Mouse (Mus musculus): Measurements from ENCODE around the gene Hoxd11. TPM values are rescaled to one million over a fixed set of nuclear protein-coding genes. Genes with fewer than 3 reads are reported as not detected.

The Hoxd11 gene
- polyA plus RNA-seq, 1 experiment from 2014 or later: 2.1 TPM

DNA sequence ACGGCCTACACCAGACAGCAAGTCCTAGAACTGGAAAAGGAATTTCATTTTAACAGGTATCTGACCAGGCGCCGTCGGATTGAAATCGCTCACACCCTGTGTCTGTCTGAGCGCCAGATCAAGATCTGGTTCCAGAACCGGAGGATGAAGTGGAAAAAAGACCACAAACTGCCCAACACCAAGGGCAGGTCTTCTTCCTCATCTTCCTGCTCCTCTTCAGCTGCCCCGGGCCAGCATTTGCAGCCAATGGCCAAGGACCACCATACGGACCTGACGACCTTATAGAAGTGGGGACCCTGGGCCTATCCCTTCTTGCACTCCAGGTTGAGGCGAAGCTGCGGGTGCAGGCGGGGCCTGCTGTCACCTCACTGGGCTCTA is 48.9 kb downstream of the Hoxd11 start:
- Histone ChIP-seq H3K4me1 (peaks cover 19% of the 10 kb centered on the region), H3K27ac (no peak overlapping the region), H3K9me3 (no peaks in the 10 kb centered on the region), H3K4me3 (no peak overlapping the region), H3K36me3 (no peaks in the 10 kb centered on the region), H3K27me3 (ENCODE audit: insufficient read depth, poor library complexity, severe bottlenecking) (peaks cover 100% of the 10 kb centered on the region)
- WGBS: 3% methylated on average over 13 of the region's 13 CpGs
- DNase-seq (ENCODE audit: low spot score): no peak

- H3K4me1 ChIP-seq: peaks cover 20% of the 10 kb centered on the region
- no peaks in the 10 kb centered on the region for H3K36me3 ChIP-seq
- H3K4me3 ChIP-seq: no peak overlapping the region
- peaks cover 100% of the 10 kb centered on the region for H3K27me3 ChIP-seq (ENCODE audit: insufficient read depth, poor library complexity, severe bottlenecking)
- no peaks in the 10 kb centered on the region for H3K9me3 ChIP-seq
- 11% methylated on average over 8 of the region's 8 CpGs for WGBS
- DNase-seq (ENCODE audit: low spot score): no peak
- H3K27ac ChIP-seq: no peak overlapping the region
Measured at GRCm38 (mm10) chr2:74730331-74730730, 51.0 kb downstream of the Hoxd11 start.

GRCm38 (mm10) chr2:74731055-74731454 is 51.7 kb downstream of the Hoxd11 start:
- H3K36me3 ChIP-seq: no peaks in the 10 kb centered on the region
- peaks cover 100% of the 10 kb centered on the region for H3K27me3 ChIP-seq (ENCODE audit: insufficient read depth, poor library complexity, severe bottlenecking)
- no peaks in the 10 kb centered on the region for H3K9me3 ChIP-seq
- no peak overlapping the region for H3K27ac ChIP-seq
- peaks cover 27% of the 10 kb centered on the region for H3K4me1 ChIP-seq
- DNase-seq (ENCODE audit: low spot score): no peak
- no peak overlapping the region for H3K4me3 ChIP-seq

DNA sequence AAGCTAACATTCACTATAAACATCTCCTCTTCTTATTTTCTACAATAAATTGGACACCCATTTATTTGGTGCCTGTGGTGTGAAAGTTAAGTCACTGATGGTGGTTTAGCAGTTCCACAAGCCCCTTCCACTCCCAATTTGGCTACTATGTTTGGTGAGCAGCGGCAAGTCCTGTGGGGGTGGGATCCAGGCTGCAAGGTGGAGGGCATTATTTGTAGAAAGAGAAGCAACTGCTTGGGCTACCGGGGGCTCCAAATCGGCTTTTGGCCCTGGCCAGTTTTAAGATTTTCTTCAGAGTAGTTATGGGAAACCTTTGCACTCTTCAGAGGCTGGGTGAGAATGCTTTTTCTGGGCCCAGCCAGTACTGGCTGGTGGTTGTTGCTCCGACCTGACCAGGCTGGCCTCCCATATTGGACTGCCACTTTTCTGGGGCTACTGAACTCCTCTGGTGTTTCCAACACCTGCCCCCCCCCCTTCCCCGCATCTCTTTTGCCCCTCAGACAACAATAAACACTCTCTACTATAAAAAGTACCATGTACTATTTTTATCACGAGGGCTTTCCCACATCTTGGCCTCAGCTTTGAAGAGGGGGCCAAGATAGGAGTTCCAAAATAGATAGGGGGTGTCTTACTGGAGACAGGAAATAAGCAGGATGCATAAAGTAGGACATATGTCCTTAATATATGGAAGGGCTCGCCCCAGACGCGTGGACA is 52.6 kb downstream of the Hoxd11 start:
- 4% methylated on average over 9 of the region's 9 CpGs for WGBS
- Histone ChIP-seq H3K27me3 (ENCODE audit: insufficient read depth, poor library complexity, severe bottlenecking) (peaks cover 100% of the 10 kb centered on the region), H3K9me3 (no peaks in the 10 kb centered on the region), H3K36me3 (no peaks in the 10 kb centered on the region), H3K27ac (no peak overlapping the region), H3K4me1 (peaks cover 31% of the 10 kb centered on the region), H3K4me3 (peak overlapping the region; percentile 40; the same call in 1 of the 2 replicates)
- DNase-seq (ENCODE audit: low spot score): no peak

DNA sequence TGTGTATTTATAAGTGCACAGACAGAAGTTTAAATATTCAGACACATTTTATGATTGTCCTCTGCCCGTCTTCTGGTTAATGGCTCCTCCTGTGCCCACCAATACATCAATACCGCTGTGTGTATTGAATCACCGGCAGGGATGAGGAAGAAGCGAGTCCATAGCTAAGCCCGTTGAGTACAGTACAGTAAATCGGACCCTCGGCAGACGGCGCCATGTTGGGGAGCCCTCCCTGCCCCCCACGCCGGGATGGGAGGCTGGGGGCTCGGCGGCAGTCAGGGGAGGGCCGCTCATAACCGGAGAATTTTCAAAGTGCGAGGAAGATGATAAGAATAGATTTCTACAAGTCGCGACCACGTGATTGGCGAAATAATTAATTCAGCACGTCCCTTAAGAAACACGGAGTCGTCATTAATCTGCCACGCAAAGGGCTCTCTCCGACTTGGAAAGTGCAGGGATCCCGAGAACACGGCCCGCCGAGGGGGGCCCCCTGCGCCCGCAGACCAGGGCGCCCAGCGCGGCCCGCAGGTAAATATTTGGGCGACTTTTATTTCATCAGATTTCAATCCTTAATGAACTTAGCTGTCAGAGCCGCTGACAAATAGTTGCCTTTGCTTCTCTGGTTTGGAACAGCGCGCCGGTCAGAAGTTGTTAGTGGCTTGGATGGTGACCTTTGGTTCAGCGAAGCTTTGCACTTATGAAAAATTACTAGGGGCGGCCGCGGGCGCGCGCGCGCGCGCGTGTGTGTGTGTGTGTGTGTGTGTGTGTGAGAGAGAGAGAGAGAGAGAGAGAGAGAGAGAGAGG is 53.4 kb downstream of the Hoxd11 start:
- no peak for DNase-seq (ENCODE audit: low spot score)
- no peaks in the 10 kb centered on the region for H3K36me3 ChIP-seq
- H3K4me3 ChIP-seq: peak overlapping the region; percentile 40
- H3K27me3 ChIP-seq (ENCODE audit: insufficient read depth, poor library complexity, severe bottlenecking): peaks cover 100% of the 10 kb centered on the region
- no peak overlapping the region for H3K27ac ChIP-seq
- H3K9me3 ChIP-seq: no peaks in the 10 kb centered on the region
- peaks cover 26% of the 10 kb centered on the region for H3K4me1 ChIP-seq
- WGBS: under 1% methylated on average over 52 of the region's 52 CpGs

GRCm38 (mm10) chr2:74733317-74733661 is 53.9 kb downstream of the Hoxd11 start:
- no peaks in the 10 kb centered on the region for H3K36me3 ChIP-seq
- H3K4me3 ChIP-seq: peak overlapping the region; percentile 40
- no peak overlapping the region for H3K27ac ChIP-seq
- no peaks in the 10 kb centered on the region for H3K9me3 ChIP-seq
- H3K27me3 ChIP-seq (ENCODE audit: insufficient read depth, poor library complexity, severe bottlenecking): peaks cover 100% of the 10 kb centered on the region
- no peak for DNase-seq (ENCODE audit: low spot score)
- under 1% methylated on average over 16 of the region's 16 CpGs for WGBS
- H3K4me1 ChIP-seq: peaks cover 21% of the 10 kb centered on the region

DNA sequence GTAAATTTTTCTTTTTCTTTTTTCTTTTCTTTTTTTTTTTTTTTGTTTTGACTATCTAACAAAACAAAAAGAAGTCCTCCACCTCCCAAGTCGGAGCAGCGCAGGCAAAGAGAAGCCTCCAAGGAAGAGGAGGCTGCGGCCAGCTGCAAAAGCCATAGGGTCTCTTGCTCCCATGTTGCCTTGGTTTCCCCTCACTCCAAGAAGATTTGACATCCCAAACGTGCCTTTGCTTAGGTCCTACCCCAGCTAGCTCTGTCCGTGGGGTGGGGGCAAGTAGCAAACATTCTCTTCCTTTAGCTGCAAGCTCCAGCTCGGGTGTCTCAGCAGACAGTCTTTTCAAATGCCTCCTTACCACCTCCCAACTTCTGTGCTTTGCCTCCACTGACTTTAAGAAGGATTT is 54.4 kb downstream of the Hoxd11 start:
- no peak overlapping the region for H3K4me3 ChIP-seq
- peaks cover 100% of the 10 kb centered on the region for H3K27me3 ChIP-seq (ENCODE audit: insufficient read depth, poor library complexity, severe bottlenecking)
- DNase-seq (ENCODE audit: low spot score): no peak
- WGBS: 3% methylated on average over 6 of the region's 6 CpGs
- H3K9me3 ChIP-seq: no peaks in the 10 kb centered on the region
- H3K36me3 ChIP-seq: no peaks in the 10 kb centered on the region
- no peak overlapping the region for H3K27ac ChIP-seq
- H3K4me1 ChIP-seq: peaks cover 25% of the 10 kb centered on the region

GRCm38 (mm10) chr2:74734451-74734850 is 55.1 kb downstream of the Hoxd11 start:
- no peak for DNase-seq (ENCODE audit: low spot score)
- no peak overlapping the region for H3K4me3 ChIP-seq
- H3K27me3 ChIP-seq (ENCODE audit: insufficient read depth, poor library complexity, severe bottlenecking): peaks cover 100% of the 10 kb centered on the region
- H3K9me3 ChIP-seq: no peaks in the 10 kb centered on the region
- WGBS: under 1% methylated on average over 13 of the region's 13 CpGs
- H3K36me3 ChIP-seq: no peaks in the 10 kb centered on the region
- H3K4me1 ChIP-seq: peaks cover 25% of the 10 kb centered on the region
- H3K27ac ChIP-seq: no peak overlapping the region

DNA sequence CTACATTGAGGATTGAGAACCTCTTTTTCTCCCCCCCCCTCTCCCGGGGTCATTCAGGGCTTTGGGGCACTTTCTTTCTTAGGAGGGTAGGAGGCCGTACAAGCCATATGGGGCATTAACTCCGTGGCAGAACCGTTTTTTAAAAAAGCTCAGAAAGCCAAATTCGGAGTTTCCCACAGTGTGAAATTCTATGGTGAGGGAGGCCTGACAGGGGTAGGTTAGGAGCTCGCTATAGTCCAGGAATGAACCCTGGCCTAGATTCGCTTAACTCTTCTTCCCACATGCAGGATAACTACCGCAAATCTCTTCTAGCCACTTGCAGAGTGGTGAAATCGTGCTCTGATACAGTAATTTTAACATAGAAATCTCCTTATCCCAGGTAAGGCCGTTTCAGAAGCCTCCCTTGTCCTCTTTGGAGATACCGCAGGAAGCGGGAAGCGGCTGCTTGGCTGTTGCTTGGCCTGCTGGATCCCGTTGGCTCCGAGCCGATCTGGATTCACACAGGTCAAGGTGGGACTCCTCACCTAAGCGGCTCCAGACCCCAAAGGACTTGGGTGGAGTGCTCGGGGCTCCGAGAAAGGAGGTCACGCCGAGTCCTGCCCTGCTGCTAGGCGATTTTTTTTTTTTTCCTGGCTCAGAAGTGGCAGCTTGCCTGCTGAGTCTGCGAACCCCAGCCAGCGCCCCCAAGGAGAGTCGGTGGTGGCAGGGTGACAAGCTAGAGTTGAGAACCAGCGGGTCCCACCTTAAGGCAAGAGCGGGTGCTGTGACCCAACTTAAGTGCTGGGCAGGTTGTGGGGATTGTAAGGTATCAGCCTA is 55.8 kb downstream of the Hoxd11 start:
- Histone ChIP-seq H3K4me1 (peaks cover 26% of the 10 kb centered on the region), H3K36me3 (no peaks in the 10 kb centered on the region), H3K27me3 (ENCODE audit: insufficient read depth, poor library complexity, severe bottlenecking) (peaks cover 100% of the 10 kb centered on the region), H3K9me3 (no peaks in the 10 kb centered on the region), H3K4me3 (peak overlapping the region; percentile 45), H3K27ac (no peak overlapping the region)
- DNase-seq (ENCODE audit: low spot score): no peak
- under 1% methylated on average over 27 of the region's 27 CpGs for WGBS

GRCm38 (mm10) chr2:74735851-74736687 is 56.7 kb downstream of the Hoxd11 start:
- no peak overlapping the region for H3K27ac ChIP-seq
- peaks cover 33% of the 10 kb centered on the region for H3K4me1 ChIP-seq
- DNase-seq (ENCODE audit: low spot score): no peak
- WGBS: under 1% methylated on average over 42 of the region's 42 CpGs
- no peaks in the 10 kb centered on the region for H3K36me3 ChIP-seq
- peaks cover 100% of the 10 kb centered on the region for H3K27me3 ChIP-seq (ENCODE audit: insufficient read depth, poor library complexity, severe bottlenecking)
- H3K9me3 ChIP-seq: no peaks in the 10 kb centered on the region
- peak overlapping the region; percentile 45 for H3K4me3 ChIP-seq
